Mouse (Mus musculus) kidney, embryonic 16.5 days (tissue): Measurements from ENCODE around the gene Gfod1. TPM values are rescaled to one million over a fixed set of nuclear protein-coding genes. Genes with fewer than 3 reads are reported as not detected.

Experiments
- ATAC-seq: fragments of 200-750 bp; cut with Nextera tagmentation; 2 replicates; pipeline ENCODE4 v1.8.0; 2017; ENCODE audit warnings: moderate TSS enrichment; ENCODE audit not compliant: low FRiP score, low TSS enrichment
- H3K27ac ChIP-seq: fragments of 300-500 bp; sonication (generic); 2 replicates; pipeline ENCODE4 v1.5.1; 2014; ENCODE audit warnings: low read length
- H3K27me3 ChIP-seq: fragments of 300-500 bp; sonication (generic); 2 replicates; pipeline ENCODE4 v1.6.1; 2014; ENCODE audit warnings: low read length, control low read depth, mixed read lengths; ENCODE audit not compliant: insufficient read depth
- H3K36me3 ChIP-seq: fragments of 300-500 bp; sonication (generic); 2 replicates; pipeline ENCODE4 v1.6.1; 2014; ENCODE audit warnings: low read length, control low read depth, mixed read lengths; ENCODE audit not compliant: insufficient read depth
- H3K4me1 ChIP-seq: fragments of 300-500 bp; sonication (generic); 2 replicates; pipeline ENCODE4 v1.6.1; 2014; ENCODE audit warnings: low read length, control low read depth, mixed read lengths; ENCODE audit not compliant: insufficient read depth
- H3K4me2 ChIP-seq: fragments of 300-500 bp; sonication (generic); replicated peaks from 2 replicates; pipeline ENCODE4 v1.6.1; 2014; ENCODE audit warnings: low read depth, low read length
- H3K4me3 ChIP-seq: fragments of 300-500 bp; sonication (generic); 2 replicates; pipeline ENCODE4 v1.5.1; 2014; ENCODE audit warnings: mild to moderate bottlenecking, low read length
- H3K9ac ChIP-seq: fragments of 300-500 bp; sonication (generic); replicated peaks from 2 replicates; pipeline ENCODE4 v1.6.1; 2014; ENCODE audit warnings: low read length
- H3K9me3 ChIP-seq: fragments of 300-500 bp; sonication (generic); 2 replicates; pipeline ENCODE4 v1.6.1; 2016; ENCODE audit warnings: low read length, control low read depth
- WGBS: fragments of 180-500 bp; shearing (Covaris S2); extraction: QIAGEN DNeasy Blood & Tissue Kit; methylation state at CpG from one replicate; pipeline ENCODE4 v1.1.7; 2014; 5-methylcytosine and 5-hydroxymethylcytosine counted together
- polyA plus RNA-seq: library from polyadenylated mRNA; unstranded; fragments of >200 nt; fragmentation: Nextera tagmentation; extraction: Ambion mirVana; gene quantifications from 2 replicates; pipeline ENCODE4 v1.2.1, GENCODE M21; 2015

Gene Gfod1
- polyA plus RNA-seq, 1 experiment from 2014 or later, result 0.36 TPM

- no peak for ATAC-seq
These were observed 100.7 kb downstream of the Gfod1 start for GRCm38 (mm10) chr13:43203234-43203633.

GRCm38 (mm10) chr13:43202351-43202750, 101.6 kb downstream of the Gfod1 start:
- H3K9ac ChIP-seq, result no peak overlapping the region
- no peaks in the 10 kb centered on the region for H3K9me3 ChIP-seq
- no peak overlapping the region for H3K4me2 ChIP-seq
- no peaks in the 10 kb centered on the region for H3K27me3 ChIP-seq
- no peak overlapping the region for H3K27ac ChIP-seq
- 81% methylated on average over 10 of the region's 10 CpGs for WGBS
- H3K36me3 ChIP-seq, result no peaks in the 10 kb centered on the region
- no peak overlapping the region for H3K4me3 ChIP-seq
- no peak for ATAC-seq
- H3K4me1 ChIP-seq, result no peaks in the 10 kb centered on the region

More at GRCm38 (mm10) chr13:43203234-43203633, 100.7 kb downstream of the Gfod1 start:
- Histone ChIP-seq H3K4me3 (no peak overlapping the region), H3K9ac (no peak overlapping the region), H3K27ac (no peak overlapping the region), H3K4me1 (no peaks in the 10 kb centered on the region), H3K9me3 (no peaks in the 10 kb centered on the region), H3K4me2 (no peak overlapping the region), H3K27me3 (no peaks in the 10 kb centered on the region), H3K36me3 (no peaks in the 10 kb centered on the region)
- WGBS, result 85% methylated on average over 7 of the region's 7 CpGs

GRCm38 (mm10) chr13:43201033-43201432, 102.9 kb downstream of the Gfod1 start:
- Histone ChIP-seq H3K9me3 (no peaks in the 10 kb centered on the region), H3K27ac (no peak overlapping the region), H3K36me3 (no peaks in the 10 kb centered on the region), H3K27me3 (no peaks in the 10 kb centered on the region), H3K4me3 (no peak overlapping the region), H3K4me1 (no peaks in the 10 kb centered on the region), H3K4me2 (0 out of 2 replicates have a peak overlapping the region, but pooled peaks have one; percentile 5), H3K9ac (no peak overlapping the region)
- WGBS, result 45% methylated on average over 22 of the region's 22 CpGs
- 0 out of 2 replicates have a peak, but pooled peaks have one; percentile 59 for ATAC-seq

GRCm38 (mm10) chr13:43200473-43200872, 103.5 kb downstream of the Gfod1 start:
- Histone ChIP-seq H3K36me3 (no peaks in the 10 kb centered on the region), H3K4me3 (no peak overlapping the region), H3K27me3 (no peaks in the 10 kb centered on the region), H3K9ac (no peak overlapping the region), H3K4me1 (no peaks in the 10 kb centered on the region), H3K4me2 (peak overlapping the region; percentile 5; the same call in 1 of the 2 replicates), H3K27ac (no peak overlapping the region), H3K9me3 (no peaks in the 10 kb centered on the region)
- 70% methylated on average over 22 of the region's 22 CpGs for WGBS
- ATAC-seq, result peak; percentile 44; the same call in 1 of the 2 replicates

- Histone ChIP-seq H3K4me2 (no peak overlapping the region), H3K27ac (no peak overlapping the region), H3K27me3 (no peaks in the 10 kb centered on the region), H3K4me3 (no peak overlapping the region), H3K4me1 (no peaks in the 10 kb centered on the region), H3K9ac (no peak overlapping the region), H3K9me3 (no peaks in the 10 kb centered on the region), H3K36me3 (no peaks in the 10 kb centered on the region)
- ATAC-seq, result no peak
- WGBS, result 70% methylated on average over 5 of the region's 5 CpGs
These were observed 104.2 kb downstream of the Gfod1 start for GRCm38 (mm10) chr13:43199749-43200148.

GRCm38 (mm10) chr13:43199282-43199681, 104.7 kb downstream of the Gfod1 start:
- Histone ChIP-seq H3K9ac (no peak overlapping the region), H3K27ac (no peak overlapping the region), H3K27me3 (no peaks in the 10 kb centered on the region), H3K36me3 (no peaks in the 10 kb centered on the region), H3K4me2 (no peak overlapping the region), H3K4me3 (no peak overlapping the region), H3K9me3 (no peaks in the 10 kb centered on the region), H3K4me1 (no peaks in the 10 kb centered on the region)
- ATAC-seq, result no peak
- 87% methylated on average over 7 of the region's 7 CpGs for WGBS

- WGBS, result 61% methylated on average over 6 of the region's 6 CpGs
- Histone ChIP-seq H3K4me2 (no peak overlapping the region), H3K36me3 (no peaks in the 10 kb centered on the region), H3K9me3 (no peaks in the 10 kb centered on the region), H3K27ac (no peak overlapping the region), H3K4me1 (no peaks in the 10 kb centered on the region), H3K27me3 (no peaks in the 10 kb centered on the region), H3K4me3 (no peak overlapping the region), H3K9ac (no peak overlapping the region)
- no peak for ATAC-seq
These were observed 106.8 kb downstream of the Gfod1 start for GRCm38 (mm10) chr13:43197187-43197586.

GRCm38 (mm10) chr13:43196000-43196399, 108.0 kb downstream of the Gfod1 start:
- Histone ChIP-seq H3K4me1 (peaks cover 9% of the 10 kb centered on the region), H3K4me3 (no peak overlapping the region), H3K36me3 (no peaks in the 10 kb centered on the region), H3K9ac (no peak overlapping the region), H3K4me2 (no peak overlapping the region), H3K9me3 (no peaks in the 10 kb centered on the region), H3K27ac (no peak overlapping the region), H3K27me3 (no peaks in the 10 kb centered on the region)
- WGBS, result 47% methylated on average over 7 of the region's 7 CpGs
- ATAC-seq, result peak; percentile 32; the same call in 1 of the 2 replicates

GRCm38 (mm10) chr13:43193932-43194331, 110.0 kb downstream of the Gfod1 start:
- Histone ChIP-seq H3K4me2 (no peak overlapping the region), H3K9ac (no peak overlapping the region), H3K9me3 (no peaks in the 10 kb centered on the region), H3K27me3 (no peaks in the 10 kb centered on the region), H3K4me1 (peaks cover 9% of the 10 kb centered on the region), H3K36me3 (no peaks in the 10 kb centered on the region), H3K27ac (no peak overlapping the region), H3K4me3 (no peak overlapping the region)
- no peak for ATAC-seq
- WGBS, result 92% methylated on average over 8 of the region's 8 CpGs

- Histone ChIP-seq H3K4me3 (no peak overlapping the region), H3K27ac (no peak overlapping the region), H3K4me1 (peaks cover 9% of the 10 kb centered on the region), H3K9me3 (no peaks in the 10 kb centered on the region; the same call in 1 of the 2 replicates), H3K27me3 (no peaks in the 10 kb centered on the region), H3K9ac (no peak overlapping the region), H3K36me3 (no peaks in the 10 kb centered on the region), H3K4me2 (no peak overlapping the region)
- WGBS, result 57% methylated on average over 7 of the region's 7 CpGs
- ATAC-seq, result no peak
These were observed 110.7 kb downstream of the Gfod1 start for GRCm38 (mm10) chr13:43193266-43193665.
